Mouse (Mus musculus) forebrain, embryonic 12.5 days (tissue): ENCODE results near the gene Iqsec2. TPM values are rescaled to one million over a fixed set of nuclear protein-coding genes. Genes with fewer than 3 reads are reported as not detected.

Experiments
- ATAC-seq: fragments of 200-750 bp; cut with Nextera tagmentation; 2 replicates; pipeline ENCODE4 v1.8.0; 2017; ENCODE audit warnings: moderate TSS enrichment; ENCODE audit not compliant: low FRiP score
- H3K27ac ChIP-seq: fragments of 300-500 bp; sonication (generic); 2 replicates; pipeline ENCODE4 v1.5.1; 2016; ENCODE audit warnings: mild to moderate bottlenecking
- H3K27me3 ChIP-seq: fragments of 300-500 bp; sonication (generic); 2 replicates; pipeline ENCODE4 v1.6.1; 2016; ENCODE audit warnings: mild to moderate bottlenecking
- H3K36me3 ChIP-seq: fragments of 300-500 bp; sonication (generic); replicated peaks from 2 replicates; pipeline ENCODE4 v1.6.1; 2016; ENCODE audit warnings: mild to moderate bottlenecking
- H3K4me1 ChIP-seq: fragments of 300-500 bp; sonication (generic); 2 replicates; pipeline ENCODE4 v1.6.1; 2016
- H3K4me2 ChIP-seq: fragments of 300-500 bp; sonication (generic); 2 replicates; pipeline ENCODE4 v1.6.1; 2016; ENCODE audit warnings: mild to moderate bottlenecking, moderate library complexity
- H3K4me3 ChIP-seq: fragments of 300-500 bp; sonication (generic); replicated peaks from 2 replicates; pipeline ENCODE4 v1.5.1; 2016; ENCODE audit warnings: mild to moderate bottlenecking
- H3K9ac ChIP-seq: fragments of 300-500 bp; sonication (generic); 2 replicates; pipeline ENCODE4 v1.6.1; 2016; ENCODE audit warnings: mild to moderate bottlenecking
- H3K9me3 ChIP-seq: fragments of 300-500 bp; sonication (generic); 2 replicates; pipeline ENCODE4 v1.6.1; 2016
- WGBS: fragments of 180-500 bp; shearing (Covaris S2); methylation state at CpG from one replicate; pipeline ENCODE4 v1.1.7; 2016; 5-methylcytosine and 5-hydroxymethylcytosine counted together
- polyA plus RNA-seq: library from polyadenylated mRNA; unstranded; fragments of >200 nt; fragmentation: Nextera tagmentation; extraction: Ambion mirVana; gene quantifications from 2 replicates; pipeline ENCODE4 v1.2.1, GENCODE M21; 2016

The Iqsec2 gene
- polyA plus RNA-seq, 1 experiment from 2014 or later: 3.0 TPM

GRCm38 (mm10) chrX:152191266-152191665 lies 47.2 kb downstream of the Iqsec2 start:
- Histone ChIP-seq H3K9ac (no peak overlapping the region), H3K36me3 (no peaks in the 10 kb centered on the region), H3K27me3 (peaks cover 83% of the 10 kb centered on the region), H3K4me2 (no peak overlapping the region), H3K9me3 (no peaks in the 10 kb centered on the region), H3K27ac (no peak overlapping the region), H3K4me3 (no peak overlapping the region), H3K4me1 (no peaks in the 10 kb centered on the region)
- WGBS: 74% methylated on average over 1 of the region's 1 CpGs
- ATAC-seq: no peak

- no peaks in the 10 kb centered on the region for H3K36me3 ChIP-seq
- H3K9ac ChIP-seq: no peak overlapping the region
- peak overlapping the region; percentile 90 for H3K27ac ChIP-seq
- H3K4me1 ChIP-seq: peaks cover 45% of the 10 kb centered on the region
- no peaks in the 10 kb centered on the region for H3K9me3 ChIP-seq
- ATAC-seq: peak; percentile 92
- H3K4me3 ChIP-seq: no peak overlapping the region
- 26% methylated on average over 1 of the region's 1 CpGs for WGBS
- H3K27me3 ChIP-seq: peaks cover 90% of the 10 kb centered on the region
- H3K4me2 ChIP-seq: peak overlapping the region; percentile 23; the same call in 1 of the 2 replicates
These were observed 54.0 kb downstream of the Iqsec2 start for GRCm38 (mm10) chrX:152197814-152198648.

- no peak overlapping the region for H3K4me3 ChIP-seq
- H3K9me3 ChIP-seq: no peaks in the 10 kb centered on the region
These were observed 57.8 kb downstream of the Iqsec2 start for GRCm38 (mm10) chrX:152201737-152202421.

GRCm38 (mm10) chrX:152202422-152203103 lies 58.5 kb downstream of the Iqsec2 start:
- 0 out of 2 replicates have a peak, but pooled peaks have one; percentile 2 for ATAC-seq
- 25% methylated on average over 7 of the region's 8 CpGs for WGBS

More at GRCm38 (mm10) chrX:152201737-152202421, 57.8 kb downstream of the Iqsec2 start:
- H3K36me3 ChIP-seq: no peaks in the 10 kb centered on the region
- no peak overlapping the region; the same call in 1 of the 2 replicates for H3K9ac ChIP-seq
- 29% methylated on average over 4 of the region's 4 CpGs for WGBS
- peaks cover 93% of the 10 kb centered on the region for H3K27me3 ChIP-seq
- no peak overlapping the region for H3K27ac ChIP-seq
- H3K4me2 ChIP-seq: no peak overlapping the region
- peaks cover 43% of the 10 kb centered on the region for H3K4me1 ChIP-seq
- no peak for ATAC-seq

GRCm38 (mm10) chrX:152203247-152203646 lies 59.2 kb downstream of the Iqsec2 start:
- Histone ChIP-seq H3K4me3 (no peak overlapping the region), H3K4me1 (peaks cover 30% of the 10 kb centered on the region), H3K27me3 (peaks cover 89% of the 10 kb centered on the region), H3K4me2 (no peak overlapping the region), H3K9me3 (no peaks in the 10 kb centered on the region), H3K27ac (no peak overlapping the region), H3K36me3 (no peaks in the 10 kb centered on the region), H3K9ac (no peak overlapping the region)
- 0 out of 2 replicates have a peak, but pooled peaks have one; percentile 23 for ATAC-seq
- 74% methylated on average over 4 of the region's 4 CpGs for WGBS

More at GRCm38 (mm10) chrX:152202422-152203103, 58.5 kb downstream of the Iqsec2 start:
- Histone ChIP-seq H3K4me2 (no peak overlapping the region), H3K27ac (no peak overlapping the region), H3K4me1 (peaks cover 36% of the 10 kb centered on the region), H3K4me3 (no peak overlapping the region), H3K27me3 (peaks cover 93% of the 10 kb centered on the region), H3K9ac (no peak overlapping the region; the same call in 1 of the 2 replicates), H3K36me3 (no peaks in the 10 kb centered on the region), H3K9me3 (no peaks in the 10 kb centered on the region)

- H3K36me3 ChIP-seq: no peaks in the 10 kb centered on the region
- no peaks in the 10 kb centered on the region for H3K9me3 ChIP-seq
- no peak overlapping the region for H3K4me3 ChIP-seq
- peaks cover 18% of the 10 kb centered on the region for H3K4me1 ChIP-seq
- peaks cover 89% of the 10 kb centered on the region for H3K27me3 ChIP-seq
- H3K27ac ChIP-seq: no peak overlapping the region
- H3K4me2 ChIP-seq: no peak overlapping the region
- 100% methylated on average over 1 of the region's 1 CpGs for WGBS
- no peak for ATAC-seq
- no peak overlapping the region for H3K9ac ChIP-seq
These were observed 61.4 kb downstream of the Iqsec2 start for GRCm38 (mm10) chrX:152205486-152205885.

- Histone ChIP-seq H3K27me3 (peaks cover 81% of the 10 kb centered on the region), H3K9ac (no peak overlapping the region), H3K36me3 (no peaks in the 10 kb centered on the region), H3K4me3 (no peak overlapping the region), H3K9me3 (no peaks in the 10 kb centered on the region), H3K4me2 (no peak overlapping the region), H3K4me1 (no peaks in the 10 kb centered on the region), H3K27ac (no peak overlapping the region)
- no peak for ATAC-seq
- WGBS: 94% methylated on average over 1 of the region's 1 CpGs
These were observed 70.6 kb downstream of the Iqsec2 start for GRCm38 (mm10) chrX:152214703-152215102.

- no peak overlapping the region for H3K4me3 ChIP-seq
- H3K9me3 ChIP-seq: no peaks in the 10 kb centered on the region
- H3K27me3 ChIP-seq: peaks cover 84% of the 10 kb centered on the region
- 93% methylated on average over 2 of the region's 2 CpGs for WGBS
- no peaks in the 10 kb centered on the region for H3K4me1 ChIP-seq
- no peak overlapping the region for H3K4me2 ChIP-seq
- H3K36me3 ChIP-seq: no peaks in the 10 kb centered on the region
- no peak for ATAC-seq
- no peak overlapping the region for H3K27ac ChIP-seq
- no peak overlapping the region for H3K9ac ChIP-seq
These were observed 74.5 kb downstream of the Iqsec2 start for GRCm38 (mm10) chrX:152218529-152218928.

- peaks cover 95% of the 10 kb centered on the region for H3K27me3 ChIP-seq
- no peak for ATAC-seq
- no peaks in the 10 kb centered on the region for H3K36me3 ChIP-seq
- H3K9ac ChIP-seq: no peak overlapping the region
- no peak overlapping the region for H3K4me3 ChIP-seq
- H3K4me2 ChIP-seq: no peak overlapping the region
- H3K27ac ChIP-seq: no peak overlapping the region
- WGBS: 64% methylated on average over 4 of the region's 4 CpGs
- H3K9me3 ChIP-seq: no peaks in the 10 kb centered on the region
- no peaks in the 10 kb centered on the region for H3K4me1 ChIP-seq
These were observed 77.7 kb downstream of the Iqsec2 start for GRCm38 (mm10) chrX:152221721-152222120.

- Histone ChIP-seq H3K36me3 (no peaks in the 10 kb centered on the region), H3K27ac (no peak overlapping the region), H3K9ac (no peak overlapping the region), H3K4me1 (no peaks in the 10 kb centered on the region), H3K4me3 (no peak overlapping the region), H3K4me2 (no peak overlapping the region), H3K27me3 (peaks cover 96% of the 10 kb centered on the region), H3K9me3 (no peaks in the 10 kb centered on the region)
- no peak for ATAC-seq
- WGBS: 56% methylated on average over 9 of the region's 9 CpGs
These were observed 78.2 kb downstream of the Iqsec2 start for GRCm38 (mm10) chrX:152222226-152222625.

GRCm38 (mm10) chrX:152223313-152223712 lies 79.2 kb downstream of the Iqsec2 start:
- no peaks in the 10 kb centered on the region for H3K36me3 ChIP-seq
- H3K27me3 ChIP-seq: peaks cover 94% of the 10 kb centered on the region
- H3K9me3 ChIP-seq: no peaks in the 10 kb centered on the region
- no peaks in the 10 kb centered on the region for H3K4me1 ChIP-seq
- no peak overlapping the region for H3K27ac ChIP-seq
- H3K4me2 ChIP-seq: no peak overlapping the region
- no peak overlapping the region for H3K9ac ChIP-seq
- 87% methylated on average over 6 of the region's 6 CpGs for WGBS
- H3K4me3 ChIP-seq: no peak overlapping the region
- ATAC-seq: no peak

- Histone ChIP-seq H3K27me3 (peaks cover 87% of the 10 kb centered on the region), H3K4me2 (no peak overlapping the region), H3K4me3 (no peak overlapping the region), H3K4me1 (no peaks in the 10 kb centered on the region), H3K27ac (no peak overlapping the region), H3K36me3 (no peaks in the 10 kb centered on the region), H3K9me3 (no peaks in the 10 kb centered on the region), H3K9ac (no peak overlapping the region)
- no peak for ATAC-seq
- 71% methylated on average over 4 of the region's 5 CpGs for WGBS
These were observed 80.2 kb downstream of the Iqsec2 start for GRCm38 (mm10) chrX:152224280-152224679.
